ENCODE assay signal across 9 mouse cellular contexts in the genomic region with DNA sequence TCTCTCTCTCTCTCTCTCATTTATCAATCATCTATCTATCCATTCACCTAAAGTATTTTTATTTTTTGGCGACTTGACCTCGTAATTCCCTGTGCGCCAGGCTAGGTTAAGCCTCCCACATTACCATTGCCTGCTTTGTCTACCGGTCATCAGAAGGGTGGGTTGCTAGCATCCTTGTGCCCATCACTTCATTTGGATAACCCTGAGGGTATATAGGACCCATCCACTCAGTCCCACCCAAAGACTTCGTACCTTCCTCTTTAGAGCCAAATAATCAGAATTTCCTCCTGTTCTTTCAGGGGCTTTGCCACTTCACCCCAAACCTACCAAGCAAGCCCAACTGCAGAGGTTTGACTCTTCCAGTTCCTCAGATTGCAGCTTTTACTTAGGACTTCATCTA. TPM values are rescaled to one million over a fixed set of nuclear protein-coding genes. Genes with fewer than 3 reads are reported as not detected.
DNase-seq lines count a peak whose midpoint lies in the region; ATAC-seq and TF ChIP-seq lines count a peak whose summit lies in the region.
"Had no signal": no experiment of that assay in that cellular context is flagged by ENCODE, and none has a peak within 500 bp of the region (broad histone marks: within the 10 kb centered on the region; RNA-seq: fewer than 3 reads in every experiment).

No protein-coding gene starts in this region.

- peak overlapping the region; percentile 63 for H3K4me2 ChIP-seq in lung, postnatal 0 days (replicated peaks; ENCODE audit: low read depth, low read length)
- H3K4me2 ChIP-seq in intestine, embryonic 14.5 days (ENCODE audit: low read length): peak overlapping the region; percentile 53
- H3K4me2 ChIP-seq in neural tube, embryonic 12.5 days (replicated peaks): peak overlapping the region; percentile 68

- no peak overlapping the region for H3K27ac ChIP-seq in lung, postnatal 0 days (ENCODE audit: low read length)
- H3K27ac ChIP-seq in intestine, embryonic 14.5 days (ENCODE audit: low read depth): no peak overlapping the region; the same call in 1 of the 2 replicates
- H3K27ac ChIP-seq in neural tube, embryonic 12.5 days: no peak overlapping the region

- WGBS in lung, postnatal 0 days: 15% methylated on average over 5 of the region's 5 CpGs
- WGBS in intestine, embryonic 14.5 days: 11% methylated on average over 5 of the region's 5 CpGs
- 12% methylated on average over 5 of the region's 5 CpGs for WGBS in neural tube, embryonic 12.5 days

- H3K36me3 ChIP-seq in lung, postnatal 0 days (ENCODE audit: insufficient read depth, low read length): 0 out of 2 replicates have a peak, but pooled peaks cover 6% of the 10 kb centered on the region
- H3K36me3 ChIP-seq in intestine, embryonic 14.5 days (ENCODE audit: control insufficient read depth, insufficient read depth, low read length): peaks cover 35% of the 10 kb centered on the region
- peaks cover 21% of the 10 kb centered on the region for H3K36me3 ChIP-seq in neural tube, embryonic 12.5 days

- TF ChIP-seq CTCF in lung, postnatal 0 days (IDR thresholded peaks at IDR 0.05): no peak

- H3K4me3 ChIP-seq in lung, postnatal 0 days (ENCODE audit: low read depth, low read length): no peak overlapping the region
- peak overlapping the region; percentile 71 for H3K4me3 ChIP-seq in intestine, embryonic 14.5 days (ENCODE audit: low read depth, low read length)
- peak overlapping the region; percentile 79; the same call in 1 of the 2 replicates for H3K4me3 ChIP-seq in neural tube, embryonic 12.5 days

- H3K4me1 ChIP-seq in lung, postnatal 0 days (ENCODE audit: insufficient read depth, low read depth, low read length): no peaks in the 10 kb centered on the region
- H3K4me1 ChIP-seq in intestine, embryonic 14.5 days (replicated peaks; ENCODE audit: control insufficient read depth, insufficient read depth, low read length): peaks cover 3% of the 10 kb centered on the region
- peaks cover 8% of the 10 kb centered on the region; the same call in 1 of the 2 replicates for H3K4me1 ChIP-seq in neural tube, embryonic 12.5 days

- no peak overlapping the region for H3K9ac ChIP-seq in lung, postnatal 0 days (replicated peaks; ENCODE audit: low read depth)
- peak overlapping the region; percentile 32; the same call in 1 of the 2 replicates for H3K9ac ChIP-seq in intestine, embryonic 14.5 days (ENCODE audit: low read length)
- H3K9ac ChIP-seq in neural tube, embryonic 12.5 days: 0 out of 2 replicates have a peak overlapping the region, but pooled peaks have one; percentile 77

- no peaks in the 10 kb centered on the region for H3K27me3 ChIP-seq in lung, postnatal 0 days (replicated peaks; ENCODE audit: insufficient read depth, low read length)
- H3K27me3 ChIP-seq in intestine, embryonic 14.5 days (replicated peaks; ENCODE audit: control insufficient read depth, insufficient read depth, low read length): no peaks in the 10 kb centered on the region
- no peaks in the 10 kb centered on the region for H3K27me3 ChIP-seq in neural tube, embryonic 12.5 days (replicated peaks)

- no peaks in the 10 kb centered on the region for H3K9me3 ChIP-seq in lung, postnatal 0 days (ENCODE audit: low read length)
- no peaks in the 10 kb centered on the region for H3K9me3 ChIP-seq in intestine, embryonic 14.5 days (ENCODE audit: control insufficient read depth, low read length)
- no peaks in the 10 kb centered on the region for H3K9me3 ChIP-seq in neural tube, embryonic 12.5 days

- no peak for DNase-seq in lung, postnatal 0 days (ENCODE audit: low spot score)
- DNase-seq in lung, postnatal 36 days: no peak
- DNase-seq in embryo, embryonic 9.5 days (ENCODE audit: extremely low spot score): peak; percentile 25
- no peak for DNase-seq in intestine, embryonic 14.5 days (ENCODE audit: low spot score)
- no peak for DNase-seq in left cerebral cortex, postnatal 4 days
- no peak for DNase-seq in kidney, adult 8-10 months
- no peak for DNase-seq in left cerebral cortex, adult 8-10 months (ENCODE audit: low spot score in 2 of 2)

- TF ChIP-seq EP300 in lung, postnatal 0 days (IDR thresholded peaks at IDR 0.05): no peak

- intact Hi-C loops in left cerebral cortex, postnatal 4 days (cut with DNase I): loop anchor here (10.0 kb wide), 1 partner anchor 138 kb away; no protein-coding TSS in a partner anchor

- no peak for ATAC-seq in lung, postnatal 0 days
- peak; percentile 41; the same call in 1 of the 2 replicates for ATAC-seq in intestine, embryonic 14.5 days (replicated peaks; ENCODE audit: low FRiP score, low TSS enrichment, low read depth)
- ATAC-seq in neural tube, embryonic 12.5 days (ENCODE audit: low FRiP score, low read depth): peak; percentile 27; the same call in 1 of the 2 replicates

RNA-seq across cellular contexts. Expression of gene Tex30, which starts 0.7 kb away (rescaled TPM):
- polyA plus RNA-seq in lung, postnatal 0 days (2015; fragmentation: Nextera tagmentation; extraction: Ambion mirVana): 33.5 and 36.0 TPM in 2 replicates
- 83.9 and 88.1 TPM in 2 replicates for polyA plus RNA-seq in intestine, embryonic 14.5 days (2014; fragmentation: Nextera tagmentation; extraction: Ambion mirVana)
- polyA plus RNA-seq in neural tube, embryonic 12.5 days (2016; fragmentation: Nextera tagmentation; extraction: Ambion mirVana): 73.2 and 74.8 TPM in 2 replicates
- total RNA-seq in left cerebral cortex, postnatal 4 days (2021): 10 to 100 TPM in 1 of 2 experiments, 1 to 10 TPM in 1; 10.0 to 11.0 TPM
- total RNA-seq in left cerebral cortex, adult 8-10 months (2022): 10 to 100 TPM in 2 of 4 experiments, 1 to 10 TPM in 2; 7.1 to 10.5 (median 10.1) TPM

RNA-seq across cellular contexts. Expression of gene Kdelc1, which starts 15.7 kb away (rescaled TPM):
- 26.5 and 29.0 TPM in 2 replicates for polyA plus RNA-seq in lung, postnatal 0 days (2015; fragmentation: Nextera tagmentation; extraction: Ambion mirVana)
- 58.4 and 65.0 TPM in 2 replicates for polyA plus RNA-seq in intestine, embryonic 14.5 days (2014; fragmentation: Nextera tagmentation; extraction: Ambion mirVana)
- 44.5 and 45.3 TPM in 2 replicates for polyA plus RNA-seq in neural tube, embryonic 12.5 days (2016; fragmentation: Nextera tagmentation; extraction: Ambion mirVana)
- total RNA-seq in left cerebral cortex, postnatal 4 days (2021): 10 to 100 TPM; 14.3 to 14.9 TPM
- 10 to 100 TPM in 2 of 4 experiments, 1 to 10 TPM in 2; 8.2 to 10.5 (median 10.0) TPM for total RNA-seq in left cerebral cortex, adult 8-10 months (2022)

RNA-seq across cellular contexts. Expression of gene Bivm, which starts 15.8 kb away (rescaled TPM):
- 8.5 and 8.6 TPM in 2 replicates for polyA plus RNA-seq in lung, postnatal 0 days (2015; fragmentation: Nextera tagmentation; extraction: Ambion mirVana)
- 20.4 and 24.5 TPM in 2 replicates for polyA plus RNA-seq in intestine, embryonic 14.5 days (2014; fragmentation: Nextera tagmentation; extraction: Ambion mirVana)
- polyA plus RNA-seq in neural tube, embryonic 12.5 days (2016; fragmentation: Nextera tagmentation; extraction: Ambion mirVana): 26.5 and 31.9 TPM in 2 replicates
- 10 to 100 TPM; 51.7 to 55.0 TPM for total RNA-seq in left cerebral cortex, postnatal 4 days (2021)
- total RNA-seq in left cerebral cortex, adult 8-10 months (2022): 10 to 100 TPM; 35.9 to 40.2 (median 39.1) TPM

RNA-seq across cellular contexts. Expression of gene Gm8251, which starts 41.2 kb away (rescaled TPM):
- polyA plus RNA-seq in lung, postnatal 0 days (2015; fragmentation: Nextera tagmentation; extraction: Ambion mirVana): 0.04 TPM in 1 of 2 replicates, not detected in the other
- 0.04 and 0.13 TPM in 2 replicates for polyA plus RNA-seq in intestine, embryonic 14.5 days (2014; fragmentation: Nextera tagmentation; extraction: Ambion mirVana)
- 0.03 and 0.10 TPM in 2 replicates for polyA plus RNA-seq in neural tube, embryonic 12.5 days (2016; fragmentation: Nextera tagmentation; extraction: Ambion mirVana)
- total RNA-seq in left cerebral cortex, postnatal 4 days (2021): not detected
- total RNA-seq in left cerebral cortex, adult 8-10 months (2022): not detected
- total RNA-seq: heart, postnatal 10 days had no signal

RNA-seq across cellular contexts. Expression of gene Ercc5, which starts 44.6 kb away (rescaled TPM):
- polyA plus RNA-seq in lung, postnatal 0 days (2015; fragmentation: Nextera tagmentation; extraction: Ambion mirVana): 15.1 and 16.7 TPM in 2 replicates
- polyA plus RNA-seq in intestine, embryonic 14.5 days (2014; fragmentation: Nextera tagmentation; extraction: Ambion mirVana): 18.4 and 18.5 TPM in 2 replicates
- 42.3 and 43.0 TPM in 2 replicates for polyA plus RNA-seq in neural tube, embryonic 12.5 days (2016; fragmentation: Nextera tagmentation; extraction: Ambion mirVana)
- total RNA-seq in left cerebral cortex, postnatal 4 days (2021): 10 to 100 TPM; 25.0 to 25.3 TPM
- total RNA-seq in left cerebral cortex, adult 8-10 months (2022): 10 to 100 TPM; 20.8 to 24.0 (median 22.3) TPM
